Mouse (Mus musculus) regulatory T cell (primary cell): Measurements from ENCODE around the gene Supt16.

Source experiments
- in situ Hi-C: fragments of 300-600 bp; cut with MboI, MseI; formaldehyde crosslinking; loops from one replicate; pipeline ENCODE4 v1.15.1; 2025; ENCODE audit warnings: high pct_unique_total_duplicates

Gene Supt16

GRCm38 (mm10) chr14:52149888-52150287, 47.3 kb downstream of the Supt16 start:
- in situ Hi-C loops, result loop anchor here (25.0 kb wide), 1 partner anchor 387 kb away; no protein-coding TSS in a partner anchor

GRCm38 (mm10) chr14:52146540-52146939, 50.7 kb downstream of the Supt16 start:
- in situ Hi-C loops, result loop anchor here (25.0 kb wide), 1 partner anchor 391 kb away; no protein-coding TSS in a partner anchor

GRCm38 (mm10) chr14:52144165-52144564, 53.1 kb downstream of the Supt16 start:
- in situ Hi-C loops, result loop anchor here (25.0 kb wide), 1 partner anchor 393 kb away; no protein-coding TSS in a partner anchor

- in situ Hi-C loops, result loop anchor here (25.0 kb wide), 1 partner anchor 396 kb away; no protein-coding TSS in a partner anchor
Measured at GRCm38 (mm10) chr14:52141445-52142127, 55.6 kb downstream of the Supt16 start.

- in situ Hi-C loops, result loop anchor here (25.0 kb wide), 1 partner anchor 396 kb away; no protein-coding TSS in a partner anchor
Measured at GRCm38 (mm10) chr14:52140577-52141444, 56.4 kb downstream of the Supt16 start.

- in situ Hi-C loops, result loop anchor here (5.0 to 25.0 kb wide), 2 partner anchors 86 to 404 kb away; no protein-coding TSS in a partner anchor
Measured at GRCm38 (mm10) chr14:52133584-52133983, 63.6 kb downstream of the Supt16 start.

- in situ Hi-C loops, result loop anchor here (25.0 kb wide), 1 partner anchor 413 kb away; no protein-coding TSS in a partner anchor
Measured at GRCm38 (mm10) chr14:52124636-52125035, 72.6 kb downstream of the Supt16 start.

DNA sequence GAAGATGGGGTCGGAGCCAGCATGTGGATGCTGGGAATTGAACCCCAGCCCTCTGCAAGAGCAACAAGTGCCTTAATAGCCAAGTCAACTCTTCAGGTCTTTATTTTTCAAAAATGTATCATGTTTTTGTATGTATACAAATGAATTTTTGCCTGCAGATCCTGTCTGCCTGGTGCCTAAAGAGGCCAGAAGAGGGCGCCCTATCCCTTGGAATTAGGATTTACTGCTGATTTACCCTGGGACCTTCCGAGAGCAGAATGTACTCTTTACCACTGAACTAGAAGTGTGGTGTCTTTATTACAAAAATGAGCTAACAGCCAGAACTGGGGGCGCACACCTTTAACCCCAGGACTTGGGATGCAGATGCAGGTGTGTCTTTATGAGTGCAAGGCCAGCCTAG, 73.3 kb downstream of the Supt16 start:
- in situ Hi-C loops, result no loop called here

GRCm38 (mm10) chr14:52120169-52120568, 77.0 kb downstream of the Supt16 start:
- in situ Hi-C loops, result no loop called here

DNA sequence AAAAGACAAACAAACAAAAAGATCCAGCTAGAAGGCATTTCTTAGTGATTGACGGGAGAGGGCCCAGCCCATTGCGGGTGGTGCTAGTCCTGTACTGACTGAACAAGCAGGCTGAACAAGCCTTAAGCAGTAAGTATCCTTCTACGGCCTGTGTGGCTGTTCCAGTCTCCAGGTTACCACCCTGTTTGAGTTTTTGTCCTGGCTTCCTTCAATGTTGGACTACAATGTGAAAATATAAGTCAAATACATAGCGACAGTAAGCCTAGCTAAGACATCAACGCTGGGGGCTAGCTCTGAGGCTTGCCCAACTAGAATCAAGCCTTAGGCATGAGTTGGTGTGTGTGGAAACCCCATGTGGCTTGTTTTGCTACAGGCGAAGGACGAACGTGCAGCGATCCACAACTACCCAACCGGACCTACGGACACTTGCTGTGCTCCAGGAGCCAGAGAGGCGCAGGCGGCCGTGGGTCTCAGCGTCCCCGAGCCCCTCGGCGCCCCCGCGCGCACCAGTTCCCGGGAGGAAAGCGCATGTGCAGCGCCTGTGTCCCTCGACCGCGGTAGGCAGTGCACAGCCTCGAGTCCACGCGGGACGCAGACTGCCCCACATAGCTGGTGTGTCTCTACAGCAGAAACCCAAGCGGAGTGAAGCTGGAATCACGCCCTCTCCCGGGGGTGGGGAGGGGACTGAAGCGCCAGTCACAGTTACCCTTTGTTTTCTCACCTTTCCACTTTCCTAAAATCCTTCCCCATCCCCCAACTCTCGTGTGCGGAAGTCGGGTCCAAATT, 78.2 kb downstream of the Supt16 start:
- in situ Hi-C loops, result no loop called here

DNA sequence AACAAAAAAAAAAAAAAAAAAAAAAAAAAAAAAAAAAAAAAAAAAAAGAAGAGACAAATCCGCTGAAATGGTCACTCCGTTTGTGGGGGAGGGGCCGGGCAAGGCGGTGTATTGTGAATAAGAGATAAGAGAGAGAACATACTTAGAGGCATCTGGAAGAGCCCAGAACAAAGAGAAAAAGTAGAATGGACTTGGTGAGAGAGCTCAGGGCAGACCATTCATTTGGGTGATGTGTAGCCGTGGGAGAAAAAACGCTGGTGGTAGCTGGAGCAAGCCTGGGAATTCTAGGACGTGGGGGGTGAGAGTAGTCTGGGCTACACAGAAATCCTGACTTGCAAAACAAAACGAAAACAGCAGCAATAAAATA, 78.8 kb downstream of the Supt16 start:
- in situ Hi-C loops, result no loop called here

DNA sequence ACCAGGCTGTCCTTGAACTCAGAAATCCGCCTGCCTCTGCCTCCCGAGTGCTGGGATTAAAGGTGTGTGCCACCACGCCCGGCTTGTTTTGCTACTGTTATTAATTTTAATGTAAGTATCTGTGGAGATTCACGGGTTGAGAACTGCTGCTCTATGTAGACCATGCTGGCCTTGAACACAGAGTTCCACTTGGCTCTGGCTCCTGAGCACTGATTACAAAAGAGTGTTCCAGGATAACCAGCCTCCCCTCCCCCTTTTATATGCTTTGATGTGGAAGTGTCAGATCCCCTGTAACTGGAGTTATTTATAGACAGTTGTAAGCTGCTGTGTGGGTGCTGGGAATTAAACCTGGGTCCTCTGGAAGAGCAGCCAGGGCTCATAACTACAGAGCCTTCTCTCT, 80.0 kb downstream of the Supt16 start:
- in situ Hi-C loops, result no loop called here

GRCm38 (mm10) chr14:52114101-52114500, 83.1 kb downstream of the Supt16 start:
- in situ Hi-C loops, result no loop called here
